In genomic region chr1:164503140-164503730, GRCm38 (mm10) we compare ENCODE assay signal across 13 mouse cellular contexts. TPM values are rescaled to one million over a fixed set of nuclear protein-coding genes. Genes with fewer than 3 reads are reported as not detected.
DNase-seq lines count a peak whose midpoint lies in the region; ATAC-seq lines count a peak whose summit lies in the region.
"Had no signal": no experiment of that assay in that cellular context is flagged by ENCODE, and none has a peak within 500 bp of the region (broad histone marks: within the 10 kb centered on the region; RNA-seq: fewer than 3 reads in every experiment).

No protein-coding gene starts in this region.

- no peaks in the 10 kb centered on the region for H3K27me3 ChIP-seq in stomach, embryonic 14.5 days (ENCODE audit: control insufficient read depth, insufficient read depth, low read length)
- H3K27me3 ChIP-seq in midbrain, embryonic 14.5 days (ENCODE audit: control insufficient read depth, insufficient read depth, low read length) = no peaks in the 10 kb centered on the region
- H3K27me3 ChIP-seq: forebrain, embryonic 13.5 days; stomach, embryonic 15.5 days had no signal

- ATAC-seq in inflammation-experienced regulatory T-cells, adult 6 months = peak; percentile 83
- ATAC-seq in stomach, embryonic 14.5 days (ENCODE audit: insufficient number of reproducible peaks, insufficient read depth, low FRiP score, low read depth) = no peak
- ATAC-seq in midbrain, embryonic 14.5 days (ENCODE audit: low FRiP score, low TSS enrichment) = no peak
- ATAC-seq: forebrain, embryonic 13.5 days had no signal

- H3K27ac ChIP-seq in stomach, embryonic 14.5 days (ENCODE audit: low read length) = peak overlapping the region; percentile 6; the same call in 1 of the 2 replicates
- H3K27ac ChIP-seq in midbrain, embryonic 14.5 days (replicated peaks; ENCODE audit: low read depth, low read length) = no peak overlapping the region
- H3K27ac ChIP-seq: forebrain, embryonic 13.5 days; layer of hippocampus, adult 2 months; stomach, embryonic 15.5 days had no signal

- WGBS in stomach, embryonic 14.5 days = 43% methylated on average over 8 of the region's 8 CpGs
- WGBS in midbrain, embryonic 14.5 days = 49% methylated on average over 8 of the region's 8 CpGs

- H3K9me3 ChIP-seq in stomach, embryonic 14.5 days (ENCODE audit: control insufficient read depth, low read depth, low read length) = no peaks in the 10 kb centered on the region
- H3K9me3 ChIP-seq in midbrain, embryonic 14.5 days (ENCODE audit: control insufficient read depth, low read length) = no peaks in the 10 kb centered on the region
- H3K9me3 ChIP-seq: forebrain, embryonic 13.5 days; stomach, embryonic 15.5 days had no signal

- H3K4me3 ChIP-seq in stomach, embryonic 14.5 days (ENCODE audit: low read depth, low read length) = no peak overlapping the region
- no peak overlapping the region for H3K4me3 ChIP-seq in midbrain, embryonic 14.5 days (replicated peaks; ENCODE audit: low read depth, low read length)
- H3K4me3 ChIP-seq: forebrain, embryonic 13.5 days; layer of hippocampus, adult 2 months; stomach, embryonic 15.5 days had no signal

- H3K36me3 ChIP-seq in stomach, embryonic 14.5 days (ENCODE audit: control insufficient read depth, insufficient read depth, low read length) = no peaks in the 10 kb centered on the region
- H3K36me3 ChIP-seq in midbrain, embryonic 14.5 days (ENCODE audit: control insufficient read depth, insufficient read depth, low read length) = no peaks in the 10 kb centered on the region
- H3K36me3 ChIP-seq: stomach, embryonic 15.5 days had no signal

- H3K4me1 ChIP-seq in stomach, embryonic 14.5 days (ENCODE audit: control insufficient read depth, insufficient read depth, low read length) = no peaks in the 10 kb centered on the region
- no peaks in the 10 kb centered on the region for H3K4me1 ChIP-seq in midbrain, embryonic 14.5 days (ENCODE audit: control insufficient read depth, insufficient read depth, low read length)
- H3K4me1 ChIP-seq: stomach, embryonic 15.5 days had no signal

- peak; percentile 63 for DNase-seq in CD4-positive helper T cell, adult 2 months (ENCODE audit: low read depth, low spot score)
- peak; percentile 46 to 48 for DNase-seq in CD8-positive naive resting alpha-beta T cell, adult 2 months (ENCODE audit: low read depth in 2 of 2, low spot score in 2 of 2)
- no peak for DNase-seq in urinary bladder, postnatal 14 days (ENCODE audit: low spot score)
- no peak for DNase-seq in adrenal gland, postnatal 14 days
- DNase-seq in midbrain, embryonic 14.5 days = no peak
- DNase-seq: cerebellum, adult 11-12 months; gastrocnemius, postnatal 25 days; lung, adult 2 months had no signal

- H3K9ac ChIP-seq in stomach, embryonic 14.5 days (replicated peaks; ENCODE audit: low read depth, low read length) = no peak overlapping the region
- no peak overlapping the region for H3K9ac ChIP-seq in midbrain, embryonic 14.5 days (replicated peaks; ENCODE audit: low read length)
- H3K9ac ChIP-seq: forebrain, embryonic 13.5 days; stomach, embryonic 15.5 days had no signal

- no peak overlapping the region for H3K4me2 ChIP-seq in stomach, embryonic 14.5 days (replicated peaks; ENCODE audit: low read depth, low read length)
- H3K4me2 ChIP-seq in midbrain, embryonic 14.5 days (ENCODE audit: low read length) = no peak overlapping the region
- H3K4me2 ChIP-seq: forebrain, embryonic 13.5 days; stomach, embryonic 15.5 days had no signal

RNA-seq across cellular contexts. Expression of gene Atp1b1, which starts 45.1 kb away (rescaled TPM):
- 1 to 10 TPM in 2 of 3 experiments, under 1 TPM in 1; 0.19 to 3.4 (median 2.4) TPM for polyA plus RNA-seq in inflammation-experienced regulatory T-cells, adult 6 months (2017; shearing (Covaris generic))
- polyA plus RNA-seq in stomach, embryonic 14.5 days (2014; fragmentation: Nextera tagmentation; extraction: Ambion mirVana) = 76.9 and 93.2 TPM in 2 replicates
- 90.2 and 91.6 TPM in 2 replicates for total RNA-seq in adrenal gland, postnatal 14 days (2021)
- 133 and 164 TPM in 2 replicates for polyA plus RNA-seq in midbrain, embryonic 14.5 days (2014; fragmentation: Nextera tagmentation; extraction: Ambion mirVana)

Comparison
In these comparisons a context has a peak if more than half of its experiments do, and no peak if none do; other contexts are left out.
1. DNase-seq: peak in CD4-positive helper T cell, adult 2 months (single experiment) and CD8-positive naive resting alpha-beta T cell, adult 2 months (2 of 2); none in urinary bladder, postnatal 14 days (single experiment), adrenal gland, postnatal 14 days (single experiment) and midbrain, embryonic 14.5 days (single experiment).
2. RNA of gene Atp1b1, which starts 45.1 kb away (polyA plus RNA-seq): 133 to 164 TPM in midbrain, embryonic 14.5 days and 76.9 to 93.2 TPM in stomach, embryonic 14.5 days; 0.19 to 3.4 TPM in inflammation-experienced regulatory T-cells, adult 6 months; every median in the first group is over 10 times any median in the second.